In the genomic region with DNA sequence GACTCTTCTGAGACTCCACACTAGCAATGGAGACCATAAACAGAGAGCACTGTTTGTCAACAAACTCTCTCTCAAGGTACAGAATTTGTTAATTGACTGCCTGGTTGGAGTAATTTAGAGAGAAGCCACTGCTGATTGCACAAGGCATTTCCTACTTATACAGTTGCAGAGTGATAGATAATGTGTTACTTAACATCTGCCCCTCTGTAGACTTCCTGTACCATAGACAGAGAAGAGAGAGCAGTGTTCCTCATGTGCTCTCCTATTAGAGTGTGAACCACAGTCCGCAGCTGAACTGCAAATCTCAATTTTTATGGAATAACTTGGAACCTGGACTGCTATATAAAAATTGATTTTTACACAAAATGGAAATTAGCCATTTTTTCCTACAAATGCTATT, we compare ENCODE assay signal across 18 mouse cellular contexts.
"Had no signal": no experiment of that assay in that cellular context is flagged by ENCODE, and none has a peak within 500 bp of the region (broad histone marks: within the 10 kb centered on the region; RNA-seq: fewer than 3 reads in every experiment).

No protein-coding gene starts in this region.

- ATAC-seq: liver, embryonic 12.5 days; midbrain, embryonic 16.5 days had no signal

- H3K4me2 ChIP-seq: liver, embryonic 12.5 days; midbrain, embryonic 12.5 days; neural tube, embryonic 13.5 days; neural tube, embryonic 15.5 days had no signal

- H3K36me3 ChIP-seq: liver, embryonic 12.5 days; midbrain, embryonic 10.5 days; midbrain, embryonic 12.5 days; neural tube, embryonic 13.5 days; neural tube, embryonic 15.5 days had no signal

- H3K9ac ChIP-seq: liver, embryonic 12.5 days; liver, embryonic 14.5 days; midbrain, embryonic 12.5 days; neural tube, embryonic 13.5 days; neural tube, embryonic 15.5 days had no signal

- H3K4me1 ChIP-seq: liver, embryonic 12.5 days; midbrain, embryonic 10.5 days; midbrain, embryonic 12.5 days; neural tube, embryonic 15.5 days had no signal

- DNase-seq: lung, adult 18-20 months; midbrain, embryonic 14.5 days; retina, postnatal 1 day; right cerebral cortex, adult 18-20 months; right cerebral cortex, postnatal 25 days; right cerebral cortex, postnatal 4 days; spleen, adult 18-20 months; thymus, adult 18-20 months; thymus, postnatal 14 days; thymus, postnatal 36 days had no signal

- H3K4me3 ChIP-seq: liver, embryonic 12.5 days; midbrain, embryonic 10.5 days; midbrain, embryonic 12.5 days; myocyte; neural tube, embryonic 13.5 days; neural tube, embryonic 15.5 days had no signal

- H3K27ac ChIP-seq: liver, embryonic 12.5 days; liver, embryonic 14.5 days; midbrain, embryonic 10.5 days; midbrain, embryonic 12.5 days; neural tube, embryonic 13.5 days; neural tube, embryonic 15.5 days had no signal

- H3K27me3 ChIP-seq: liver, embryonic 12.5 days; midbrain, embryonic 12.5 days; neural tube, embryonic 13.5 days; neural tube, embryonic 15.5 days had no signal

- H3K9me3 ChIP-seq: liver, embryonic 12.5 days; midbrain, embryonic 10.5 days; midbrain, embryonic 12.5 days; neural tube, embryonic 13.5 days; neural tube, embryonic 15.5 days had no signal
